Mouse (Mus musculus) erythroblast, embryonic 14.5 days (primary cell): ENCODE results near the gene Dnm1.

Experiments used
- GATA1 ChIP-seq: IDR thresholded peaks from 2 replicates; pipeline ENCODE4 v1.6.1; 2012; ENCODE audit warnings: low read length, inconsistent platforms, mixed read lengths
- TAL1 ChIP-seq: IDR thresholded peaks from 3 replicates; pipeline ENCODE4 v1.6.1; 2012; ENCODE audit warnings: low read length, inconsistent platforms, mixed read lengths

- TF ChIP-seq TAL1 (no peak), GATA1 (no peak)
Measured at GRCm38 (mm10) chr2:32321591-32322298, 31.4 kb downstream of the Dnm1 start.
